Mouse (Mus musculus): ENCODE measurements around the gene Mrpl20.

Gene Mrpl20

DNA sequence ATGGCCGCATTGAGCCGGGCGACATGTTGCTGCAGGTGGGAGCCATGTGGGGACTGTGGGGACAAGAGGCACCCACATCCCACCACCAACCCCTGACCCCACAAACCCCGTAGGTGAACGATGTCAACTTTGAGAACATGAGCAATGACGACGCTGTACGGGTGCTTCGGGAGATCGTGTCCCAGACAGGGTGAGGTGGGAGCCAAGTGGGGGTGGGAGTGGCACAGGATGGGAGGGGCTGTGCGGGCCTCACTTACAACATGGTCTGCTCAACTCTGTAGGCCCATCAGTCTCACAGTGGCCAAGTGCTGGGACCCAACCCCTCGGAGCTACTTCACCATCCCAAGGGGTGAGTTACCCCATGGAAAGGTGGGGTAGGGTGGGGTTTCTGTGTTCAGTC lies 52.3 kb downstream of the Mrpl20 start:
- DNase-seq (ENCODE audit: low read depth), result no peak

DNA sequence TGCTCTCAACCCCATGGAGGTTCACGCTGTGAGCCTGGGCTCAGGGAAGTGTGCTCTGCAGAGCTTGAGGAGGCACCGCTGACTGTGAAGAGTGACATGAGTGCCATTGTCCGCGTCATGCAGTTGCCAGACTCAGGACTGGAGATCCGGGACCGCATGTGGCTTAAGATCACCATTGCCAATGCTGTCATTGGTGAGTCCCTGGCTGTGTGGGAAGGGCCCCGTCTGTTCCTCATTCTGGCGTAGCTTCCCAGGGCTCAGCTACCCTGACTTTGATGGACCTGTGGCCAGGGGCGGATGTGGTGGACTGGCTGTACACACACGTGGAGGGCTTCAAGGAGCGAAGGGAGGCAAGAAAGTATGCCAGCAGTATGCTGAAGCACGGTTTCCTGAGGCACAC lies 53.4 kb downstream of the Mrpl20 start:
- DNase-seq (ENCODE audit: low read depth), result no peak

DNA sequence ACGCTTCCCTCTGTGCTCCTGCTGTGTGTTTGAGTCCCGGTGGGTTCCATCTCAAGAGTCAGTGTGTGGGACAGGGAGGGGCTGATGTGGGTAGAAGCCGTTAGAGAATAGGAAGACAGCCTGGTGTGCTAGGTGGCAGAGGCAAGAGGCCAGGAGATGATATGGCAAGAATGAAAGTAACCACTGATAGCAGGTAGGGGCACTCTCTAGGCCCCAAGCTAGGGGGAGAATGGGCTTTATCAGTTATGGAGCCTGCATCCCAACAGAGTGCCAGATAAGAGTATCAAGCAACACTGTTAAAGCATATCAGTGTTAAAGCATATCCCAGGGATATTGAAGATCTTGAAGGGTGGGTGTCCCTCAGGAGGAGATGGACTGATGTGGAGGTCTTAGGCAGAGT lies 54.2 kb downstream of the Mrpl20 start:
- DNase-seq (ENCODE audit: low read depth), result no peak

DNA sequence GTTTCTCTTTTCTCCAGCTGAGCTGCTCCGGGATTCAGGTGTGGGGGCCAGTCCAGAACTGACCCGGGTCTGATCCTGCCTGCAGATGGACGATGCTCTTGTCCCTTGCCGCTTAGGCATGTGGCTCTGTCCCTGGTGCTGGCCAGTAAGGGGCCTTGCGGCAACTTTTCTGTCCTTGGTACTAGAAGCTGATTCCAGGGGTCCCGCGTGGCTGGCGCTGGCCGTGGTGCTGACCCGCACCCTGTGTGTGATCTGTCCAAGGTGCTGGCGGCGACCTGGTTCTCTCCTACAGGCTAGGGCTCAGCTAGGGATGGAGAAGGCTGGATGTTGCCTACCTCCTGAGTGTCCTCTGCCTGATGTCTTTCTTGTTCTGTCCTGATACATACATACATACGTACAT lies 56.6 kb downstream of the Mrpl20 start:
- no peak for DNase-seq (ENCODE audit: low read depth)
